ENCODE assay signal across 31 mouse cellular contexts in genomic region chr13:60511101-60511500, GRCm38 (mm10).
"Had no signal": no experiment of that assay in that cellular context is flagged by ENCODE, and none has a peak within 500 bp of the region (broad histone marks: within the 10 kb centered on the region; RNA-seq: fewer than 3 reads in every experiment).

No protein-coding gene starts in this region.

- H3K9me3 ChIP-seq: limb, embryonic 10.5 days; limb, embryonic 12.5 days; limb, embryonic 13.5 days; limb, embryonic 15.5 days; liver, embryonic 12.5 days; liver, embryonic 13.5 days; liver, embryonic 15.5 days; lung, embryonic 15.5 days; midbrain, embryonic 10.5 days; midbrain, embryonic 12.5 days; midbrain, embryonic 13.5 days; midbrain, embryonic 15.5 days; neural tube, embryonic 12.5 days; neural tube, embryonic 13.5 days had no signal

- H3K9ac ChIP-seq: limb, embryonic 12.5 days; limb, embryonic 13.5 days; limb, embryonic 15.5 days; liver, embryonic 12.5 days; liver, embryonic 13.5 days; liver, embryonic 14.5 days; liver, embryonic 15.5 days; liver, postnatal 0 days; lung, embryonic 14.5 days; lung, embryonic 15.5 days; midbrain, embryonic 12.5 days; midbrain, embryonic 13.5 days; midbrain, embryonic 15.5 days; neural tube, embryonic 12.5 days; neural tube, embryonic 13.5 days had no signal

- H3K36me3 ChIP-seq: limb, embryonic 10.5 days; limb, embryonic 12.5 days; limb, embryonic 13.5 days; limb, embryonic 15.5 days; liver, embryonic 12.5 days; liver, embryonic 13.5 days; liver, embryonic 15.5 days; lung, embryonic 15.5 days; midbrain, embryonic 10.5 days; midbrain, embryonic 12.5 days; midbrain, embryonic 13.5 days; midbrain, embryonic 15.5 days; neural tube, embryonic 12.5 days; neural tube, embryonic 13.5 days had no signal

- H3K4me2 ChIP-seq: limb, embryonic 12.5 days; limb, embryonic 13.5 days; limb, embryonic 15.5 days; liver, embryonic 11.5 days; liver, embryonic 12.5 days; liver, embryonic 13.5 days; liver, embryonic 15.5 days; lung, embryonic 14.5 days; lung, embryonic 15.5 days; midbrain, embryonic 11.5 days; midbrain, embryonic 12.5 days; midbrain, embryonic 13.5 days; midbrain, embryonic 15.5 days; neural tube, embryonic 12.5 days; neural tube, embryonic 13.5 days had no signal

- ATAC-seq: liver, embryonic 12.5 days; liver, postnatal 0 days; lung, postnatal 0 days; midbrain, embryonic 13.5 days; midbrain, embryonic 15.5 days; midbrain, embryonic 16.5 days had no signal

- H3K4me1 ChIP-seq: limb, embryonic 15.5 days; liver, embryonic 12.5 days; megakaryocyte, embryonic 14.5 days; midbrain, embryonic 12.5 days; midbrain, embryonic 13.5 days; midbrain, embryonic 15.5 days; neural tube, embryonic 12.5 days; neural tube, embryonic 13.5 days had no signal

- DNase-seq: liver; liver, embryonic 13.5 days; liver, postnatal 0 days; lung, adult 18-20 months; lung, adult 2 months; lung, embryonic 14.5 days; lung, postnatal 10 days; lung, postnatal 14 days; lung, postnatal 36 days; lung, postnatal 4 days had no signal

- H3K27ac ChIP-seq: limb, embryonic 10.5 days; limb, embryonic 12.5 days; limb, embryonic 13.5 days; limb, embryonic 15.5 days; liver, embryonic 12.5 days; liver, embryonic 13.5 days; liver, embryonic 14.5 days; liver, embryonic 15.5 days; lung, embryonic 15.5 days; macrophage; midbrain, embryonic 10.5 days; midbrain, embryonic 12.5 days; midbrain, embryonic 13.5 days; midbrain, embryonic 15.5 days; neural tube, embryonic 12.5 days; neural tube, embryonic 13.5 days had no signal

- H3K27me3 ChIP-seq: limb, embryonic 12.5 days; limb, embryonic 13.5 days; limb, embryonic 15.5 days; liver, embryonic 12.5 days; liver, embryonic 13.5 days; liver, embryonic 15.5 days; lung, embryonic 15.5 days; megakaryocyte, embryonic 14.5 days; midbrain, embryonic 15.5 days; neural tube, embryonic 12.5 days; neural tube, embryonic 13.5 days had no signal

- H3K4me3 ChIP-seq: limb, embryonic 10.5 days; limb, embryonic 12.5 days; limb, embryonic 13.5 days; limb, embryonic 15.5 days; liver, embryonic 12.5 days; liver, embryonic 13.5 days; liver, embryonic 15.5 days; lung, embryonic 15.5 days; megakaryocyte, embryonic 14.5 days; midbrain, embryonic 10.5 days; midbrain, embryonic 12.5 days; midbrain, embryonic 13.5 days; midbrain, embryonic 15.5 days; myocyte; neural tube, embryonic 12.5 days; neural tube, embryonic 13.5 days had no signal
